Mouse (Mus musculus): ENCODE results near the gene Dennd1a. TPM values are rescaled to one million over a fixed set of nuclear protein-coding genes. Genes with fewer than 3 reads are reported as not detected.

The Dennd1a gene
- polyA plus RNA-seq, 1 experiment from 2014 or later = 24.9 TPM

GRCm38 (mm10) chr2:38229882-38230281, 57.3 kb downstream of the Dennd1a start:
- ATAC-seq (ENCODE audit: insufficient number of reproducible peaks, insufficient read depth, low FRiP score, low TSS enrichment, low read depth) = no peak
- Histone ChIP-seq H3K9ac (replicated peaks) (no peak overlapping the region), H3K9me3 (no peaks in the 10 kb centered on the region), H3K36me3 (no peaks in the 10 kb centered on the region), H3K27me3 (no peaks in the 10 kb centered on the region), H3K4me3 (replicated peaks) (no peak overlapping the region), H3K4me2 (no peak overlapping the region), H3K27ac (no peak overlapping the region), H3K4me1 (replicated peaks) (peaks cover 11% of the 10 kb centered on the region; the same call in 1 of the 2 replicates)
- 85% methylated on average over 5 of the region's 5 CpGs for whole genome bisulfite sequencing

DNA sequence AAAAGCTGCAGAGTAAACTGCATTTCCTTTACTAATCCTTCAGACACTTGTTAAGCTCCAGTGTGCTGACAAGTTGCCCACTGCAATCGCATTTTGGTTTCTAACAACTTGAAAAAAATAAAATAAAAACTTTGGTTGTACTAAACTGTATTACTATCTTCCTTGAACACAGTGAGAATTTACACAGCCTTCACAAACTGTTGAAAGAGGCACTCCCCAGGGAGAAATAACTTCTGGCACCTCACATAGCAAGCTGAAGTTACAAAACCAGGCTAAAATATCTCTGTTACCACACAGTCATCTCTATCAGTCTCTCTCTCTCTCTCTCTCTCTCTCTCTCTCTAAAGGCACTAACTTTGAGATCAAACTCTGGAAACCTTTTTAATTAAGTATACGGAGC, 63.4 kb downstream of the Dennd1a start:
- Histone ChIP-seq H3K27ac (no peak overlapping the region), H3K4me2 (no peak overlapping the region), H3K4me3 (replicated peaks) (no peak overlapping the region), H3K4me1 (replicated peaks) (peaks cover 32% of the 10 kb centered on the region), H3K36me3 (no peaks in the 10 kb centered on the region), H3K27me3 (no peaks in the 10 kb centered on the region), H3K9ac (replicated peaks) (no peak overlapping the region), H3K9me3 (no peaks in the 10 kb centered on the region)
- WGBS = 19% methylated on average over 2 of the region's 2 CpGs
- no peak for ATAC-seq (ENCODE audit: insufficient number of reproducible peaks, insufficient read depth, low FRiP score, low TSS enrichment, low read depth)

- H3K27me3 ChIP-seq = no peaks in the 10 kb centered on the region
- no peak overlapping the region for H3K4me3 ChIP-seq (replicated peaks)
- H3K4me1 ChIP-seq (replicated peaks) = peaks cover 24% of the 10 kb centered on the region
- H3K9ac ChIP-seq (replicated peaks) = no peak overlapping the region
- H3K4me2 ChIP-seq = no peak overlapping the region
- H3K27ac ChIP-seq = no peak overlapping the region
- ATAC-seq (ENCODE audit: insufficient number of reproducible peaks, insufficient read depth, low FRiP score, low TSS enrichment, low read depth) = no peak
- no peaks in the 10 kb centered on the region for H3K36me3 ChIP-seq
- no peaks in the 10 kb centered on the region for H3K9me3 ChIP-seq
Observed at GRCm38 (mm10) chr2:38221461-38221860, 65.7 kb downstream of the Dennd1a start.

DNA sequence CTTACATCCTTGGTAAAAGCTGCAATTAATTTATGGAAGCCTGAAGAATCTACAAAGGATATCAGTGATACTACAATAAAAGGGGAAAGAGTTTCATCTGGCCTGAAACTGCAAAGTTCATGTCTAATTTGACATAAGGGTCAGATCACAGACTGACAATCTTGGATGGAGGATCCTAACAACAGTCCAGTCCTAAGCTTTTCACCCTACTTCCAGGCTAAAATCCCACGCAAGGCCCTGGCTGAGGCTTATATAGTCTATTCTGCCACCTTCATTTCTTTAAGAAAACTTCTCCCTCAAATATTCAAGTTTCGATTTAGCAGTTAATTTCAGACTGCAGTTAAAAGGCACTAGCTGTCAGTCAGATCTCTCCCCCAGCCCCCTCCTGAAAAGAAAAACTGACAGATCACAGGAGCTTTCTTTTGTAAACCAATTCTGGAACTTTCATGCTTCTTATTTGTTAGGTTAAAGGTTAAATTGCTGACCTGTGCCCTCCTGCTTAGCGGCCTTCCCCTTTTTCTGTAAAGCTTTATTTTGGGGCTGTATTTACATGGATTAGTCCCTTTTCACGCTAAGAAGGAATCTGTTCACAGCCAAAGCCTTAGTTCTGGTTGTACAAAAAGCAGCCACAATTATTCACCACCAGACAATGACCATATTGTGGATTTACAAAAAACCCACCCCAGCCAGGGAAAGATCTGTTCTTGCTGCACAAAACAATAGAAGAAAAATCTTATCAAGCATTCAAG, 66.3 kb downstream of the Dennd1a start:
- 25% methylated on average over 4 of the region's 4 CpGs for WGBS
- peaks cover 21% of the 10 kb centered on the region for H3K4me1 ChIP-seq (replicated peaks)

GRCm38 (mm10) chr2:38219666-38220065, 67.5 kb downstream of the Dennd1a start:
- H3K27ac ChIP-seq = no peak overlapping the region
- H3K27me3 ChIP-seq = no peaks in the 10 kb centered on the region
- H3K9me3 ChIP-seq = no peaks in the 10 kb centered on the region
- no peak overlapping the region for H3K9ac ChIP-seq (replicated peaks)
- WGBS = 94% methylated on average over 2 of the region's 2 CpGs
- H3K36me3 ChIP-seq = no peaks in the 10 kb centered on the region
- H3K4me1 ChIP-seq (replicated peaks) = peaks cover 21% of the 10 kb centered on the region
- ATAC-seq (ENCODE audit: insufficient number of reproducible peaks, insufficient read depth, low FRiP score, low TSS enrichment, low read depth) = no peak
- H3K4me3 ChIP-seq (replicated peaks) = no peak overlapping the region
- H3K4me2 ChIP-seq = no peak overlapping the region

More for the DNA sequence above, 66.3 kb downstream of the Dennd1a start:
- no peaks in the 10 kb centered on the region for H3K9me3 ChIP-seq
- H3K4me2 ChIP-seq = no peak overlapping the region
- no peak for ATAC-seq (ENCODE audit: insufficient number of reproducible peaks, insufficient read depth, low FRiP score, low TSS enrichment, low read depth)
- H3K27me3 ChIP-seq = no peaks in the 10 kb centered on the region
- H3K4me3 ChIP-seq (replicated peaks) = no peak overlapping the region
- H3K27ac ChIP-seq = no peak overlapping the region
- no peak overlapping the region for H3K9ac ChIP-seq (replicated peaks)
- no peaks in the 10 kb centered on the region for H3K36me3 ChIP-seq

DNA sequence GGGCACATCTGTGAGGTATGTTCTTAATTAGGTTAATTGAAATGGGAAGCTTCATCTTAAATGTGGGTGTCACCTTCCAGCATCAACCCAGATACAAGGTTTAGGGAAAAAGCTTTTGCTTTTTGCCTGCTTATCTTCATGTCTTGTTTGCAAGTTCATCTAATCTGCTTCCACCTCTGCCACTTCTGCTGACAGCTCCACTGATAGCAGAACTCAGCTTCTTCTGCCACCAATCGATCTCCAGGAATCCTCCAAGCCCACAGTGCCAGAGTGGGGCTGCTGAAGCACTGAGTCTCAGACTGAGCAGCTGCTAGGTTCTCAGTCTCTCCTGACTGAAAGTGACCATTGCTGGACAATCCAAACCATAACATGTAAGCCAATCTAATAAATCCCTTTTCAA, 74.1 kb downstream of the Dennd1a start:
- ATAC-seq (ENCODE audit: insufficient number of reproducible peaks, insufficient read depth, low FRiP score, low TSS enrichment, low read depth) = no peak
- Histone ChIP-seq H3K9ac (replicated peaks) (no peak overlapping the region), H3K4me2 (no peak overlapping the region), H3K27me3 (no peaks in the 10 kb centered on the region), H3K4me1 (replicated peaks) (no peaks in the 10 kb centered on the region), H3K9me3 (0 out of 2 replicates have a peak, but pooled peaks cover 3% of the 10 kb centered on the region), H3K4me3 (replicated peaks) (no peak overlapping the region), H3K27ac (no peak overlapping the region), H3K36me3 (peaks cover 4% of the 10 kb centered on the region; the same call in 1 of the 2 replicates)
- 82% methylated on average over 1 of the region's 1 CpGs for WGBS

DNA sequence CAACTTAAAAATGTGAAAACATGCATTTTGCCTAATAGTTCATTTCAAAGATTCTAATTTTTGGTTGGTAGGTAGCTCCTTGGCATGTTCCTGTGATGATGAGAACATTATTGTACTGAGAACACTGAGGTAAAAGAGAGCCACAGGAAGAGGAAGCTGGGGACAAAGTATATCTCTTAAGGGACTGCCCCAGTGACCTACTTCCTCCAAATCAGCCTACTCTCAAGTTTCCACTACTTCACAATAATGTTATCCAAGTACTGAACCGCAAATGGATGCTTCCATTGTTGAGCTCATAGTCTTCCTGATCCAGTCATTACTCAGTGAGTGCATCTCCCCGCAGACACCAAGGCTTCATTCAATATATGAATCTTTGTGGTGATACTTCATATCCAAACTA, 75.8 kb downstream of the Dennd1a start:
- Histone ChIP-seq H3K4me3 (replicated peaks) (no peak overlapping the region), H3K9ac (replicated peaks) (no peak overlapping the region), H3K36me3 (peaks cover 4% of the 10 kb centered on the region; the same call in 1 of the 2 replicates), H3K4me1 (replicated peaks) (no peaks in the 10 kb centered on the region), H3K27ac (no peak overlapping the region), H3K27me3 (no peaks in the 10 kb centered on the region), H3K4me2 (no peak overlapping the region), H3K9me3 (0 out of 2 replicates have a peak, but pooled peaks cover 3% of the 10 kb centered on the region)
- 99% methylated on average over 2 of the region's 2 CpGs for WGBS
- no peak for ATAC-seq (ENCODE audit: insufficient number of reproducible peaks, insufficient read depth, low FRiP score, low TSS enrichment, low read depth)

DNA sequence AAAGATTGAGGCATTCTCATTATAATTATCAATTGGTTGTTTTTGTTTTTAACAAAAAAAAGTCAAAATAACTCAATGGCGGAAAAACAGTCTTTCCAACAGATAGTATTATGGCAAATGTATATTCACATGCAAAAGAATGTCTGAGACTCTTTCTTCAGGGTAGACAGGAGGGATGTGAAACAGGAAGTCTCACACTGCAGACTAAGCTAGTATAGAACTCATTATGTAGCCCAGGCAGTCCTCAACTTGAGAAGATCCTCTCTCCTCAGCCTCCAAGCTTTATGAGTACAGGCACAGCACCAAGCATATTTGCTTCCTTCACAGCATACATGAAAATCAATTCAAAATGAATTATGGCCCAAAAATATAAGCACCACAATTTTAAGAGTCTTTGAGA, 79.4 kb downstream of the Dennd1a start:
- ATAC-seq (ENCODE audit: insufficient number of reproducible peaks, insufficient read depth, low FRiP score, low TSS enrichment, low read depth) = no peak
- WGBS = 91% methylated on average over 1 of the region's 1 CpGs

DNA sequence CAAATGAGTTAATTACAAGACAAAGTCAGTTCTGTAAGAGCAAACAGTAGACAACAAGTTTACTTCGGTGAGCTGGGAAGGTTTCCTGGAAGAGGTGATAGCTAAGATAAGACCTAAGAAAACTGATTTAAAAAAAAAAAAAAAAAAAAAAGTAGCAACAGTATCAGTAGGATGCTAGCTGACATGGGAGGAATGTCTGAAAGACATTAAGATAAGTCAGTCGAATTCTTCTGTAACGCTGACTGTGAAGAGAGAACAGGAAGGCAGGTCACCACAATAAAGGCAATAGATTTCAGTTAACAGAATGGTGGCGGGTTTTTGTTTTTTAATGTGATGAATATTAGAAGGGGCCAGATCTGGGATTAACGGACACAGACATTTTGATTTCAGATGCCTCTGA, 81.9 kb downstream of the Dennd1a start:
- no peak for ATAC-seq (ENCODE audit: insufficient number of reproducible peaks, insufficient read depth, low FRiP score, low TSS enrichment, low read depth)
- Histone ChIP-seq H3K9ac (replicated peaks) (no peak overlapping the region), H3K9me3 (0 out of 2 replicates have a peak, but pooled peaks cover 3% of the 10 kb centered on the region), H3K4me3 (replicated peaks) (no peak overlapping the region), H3K27ac (no peak overlapping the region), H3K27me3 (no peaks in the 10 kb centered on the region), H3K4me2 (no peak overlapping the region), H3K4me1 (replicated peaks) (peaks cover 5% of the 10 kb centered on the region; the same call in 1 of the 2 replicates), H3K36me3 (peaks cover 4% of the 10 kb centered on the region; the same call in 1 of the 2 replicates)
- WGBS = 74% methylated on average over 5 of the region's 5 CpGs

More for the DNA sequence above, 79.4 kb downstream of the Dennd1a start:
- H3K9ac ChIP-seq (replicated peaks) = no peak overlapping the region
- H3K4me3 ChIP-seq (replicated peaks) = no peak overlapping the region
- H3K27me3 ChIP-seq = no peaks in the 10 kb centered on the region
- H3K9me3 ChIP-seq = 0 out of 2 replicates have a peak, but pooled peaks cover 3% of the 10 kb centered on the region
- no peak overlapping the region for H3K27ac ChIP-seq
- no peak overlapping the region for H3K4me2 ChIP-seq
- peaks cover 4% of the 10 kb centered on the region; the same call in 1 of the 2 replicates for H3K36me3 ChIP-seq
- H3K4me1 ChIP-seq (replicated peaks) = peaks cover 5% of the 10 kb centered on the region; the same call in 1 of the 2 replicates

DNA sequence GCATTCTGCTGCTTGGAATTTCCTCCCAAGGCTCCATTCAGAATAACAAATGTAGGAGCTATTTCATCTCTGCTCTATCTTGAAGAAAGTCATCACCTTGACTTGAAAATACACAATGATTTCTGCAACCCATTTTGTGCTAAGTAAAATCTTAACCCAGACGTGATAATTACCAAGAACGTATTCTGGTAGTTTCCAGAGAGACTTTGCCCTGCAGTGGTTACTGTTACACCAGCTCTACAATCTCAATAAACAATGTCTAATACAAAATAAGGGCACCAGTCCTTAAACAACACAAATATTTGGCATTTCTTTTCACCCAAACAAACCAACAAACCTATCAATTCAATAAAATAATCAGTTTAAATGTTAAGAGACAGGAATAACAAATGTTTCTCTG, 82.5 kb downstream of the Dennd1a start:
- Histone ChIP-seq H3K36me3 (peaks cover 4% of the 10 kb centered on the region; the same call in 1 of the 2 replicates), H3K4me3 (replicated peaks) (no peak overlapping the region), H3K27ac (no peak overlapping the region), H3K4me2 (no peak overlapping the region), H3K4me1 (replicated peaks) (peaks cover 5% of the 10 kb centered on the region; the same call in 1 of the 2 replicates), H3K9ac (replicated peaks) (no peak overlapping the region), H3K9me3 (0 out of 2 replicates have a peak, but pooled peaks cover 3% of the 10 kb centered on the region), H3K27me3 (no peaks in the 10 kb centered on the region)
- no peak for ATAC-seq (ENCODE audit: insufficient number of reproducible peaks, insufficient read depth, low FRiP score, low TSS enrichment, low read depth)
- 42% methylated on average over 2 of the region's 2 CpGs for WGBS

- ATAC-seq (ENCODE audit: insufficient number of reproducible peaks, insufficient read depth, low FRiP score, low TSS enrichment, low read depth) = no peak
- H3K9me3 ChIP-seq = no peaks in the 10 kb centered on the region
- no peak overlapping the region for H3K4me2 ChIP-seq
- H3K27me3 ChIP-seq = no peaks in the 10 kb centered on the region
- no peaks in the 10 kb centered on the region for H3K36me3 ChIP-seq
- no peak overlapping the region for H3K27ac ChIP-seq
- H3K9ac ChIP-seq (replicated peaks) = no peak overlapping the region
- no peak overlapping the region for H3K4me3 ChIP-seq (replicated peaks)
- H3K4me1 ChIP-seq (replicated peaks) = peaks cover 9% of the 10 kb centered on the region
- WGBS = 89% methylated on average over 1 of the region's 1 CpGs
Observed at GRCm38 (mm10) chr2:38198072-38198471, 89.1 kb downstream of the Dennd1a start.

Measured in limb, embryonic 12.5 days (tissue).